Mouse (Mus musculus) stomach, embryonic 15.5 days (tissue): ENCODE data around the gene Cd2bp2. TPM values are rescaled to one million over a fixed set of nuclear protein-coding genes. Genes with fewer than 3 reads are reported as not detected.
"Not testable (repeated sequence)": the region's sequence is repeated elsewhere in the genome, so short reads cannot be mapped to it uniquely, and the experiment has no call there.

Source experiments
- ATAC-seq: fragments of 200-750 bp; cut with Nextera tagmentation; 2 replicates; pipeline ENCODE4 v1.8.0; 2017; ENCODE audit warnings: low read depth, moderate number of reproducible peaks, moderate TSS enrichment; ENCODE audit not compliant: insufficient read depth, low FRiP score
- H3K27ac ChIP-seq: fragments of 300-500 bp; sonication (generic); 2 replicates; pipeline ENCODE4 v1.5.1; 2015; ENCODE audit warnings: mild to moderate bottlenecking, inconsistent platforms
- H3K27me3 ChIP-seq: fragments of 300-500 bp; sonication (generic); replicated peaks from 2 replicates; pipeline ENCODE4 v1.6.1; 2015; ENCODE audit warnings: inconsistent platforms
- H3K36me3 ChIP-seq: fragments of 300-500 bp; sonication (generic); 2 replicates; pipeline ENCODE4 v1.6.1; 2015; ENCODE audit warnings: inconsistent platforms
- H3K4me1 ChIP-seq: fragments of 300-500 bp; sonication (generic); 2 replicates; pipeline ENCODE4 v1.6.1; 2015; ENCODE audit warnings: inconsistent platforms
- H3K4me2 ChIP-seq: fragments of 300-500 bp; sonication (generic); 2 replicates; pipeline ENCODE4 v1.6.1; 2015; ENCODE audit warnings: mild to moderate bottlenecking, inconsistent platforms
- H3K4me3 ChIP-seq: fragments of 300-500 bp; sonication (generic); replicated peaks from 2 replicates; pipeline ENCODE4 v1.5.1; 2015; ENCODE audit warnings: inconsistent platforms
- H3K9ac ChIP-seq: fragments of 300-500 bp; sonication (generic); 2 replicates; pipeline ENCODE4 v1.6.1; 2015; ENCODE audit warnings: inconsistent platforms
- H3K9me3 ChIP-seq: fragments of 300-500 bp; sonication (generic); 2 replicates; pipeline ENCODE4 v1.6.1; 2016; ENCODE audit warnings: inconsistent platforms
- WGBS: fragments of 180-500 bp; shearing (Covaris S2); methylation state at CpG from one replicate; pipeline ENCODE4 v1.1.7; 2015; 5-methylcytosine and 5-hydroxymethylcytosine counted together
- polyA plus RNA-seq: library from polyadenylated mRNA; unstranded; fragments of >200 nt; fragmentation: Nextera tagmentation; extraction: Ambion mirVana; gene quantifications from 2 replicates; pipeline ENCODE4 v1.2.1, GENCODE M21; 2015

Gene Cd2bp2
- polyA plus RNA-seq, 1 experiment from 2014 or later = 44.1 TPM

DNA sequence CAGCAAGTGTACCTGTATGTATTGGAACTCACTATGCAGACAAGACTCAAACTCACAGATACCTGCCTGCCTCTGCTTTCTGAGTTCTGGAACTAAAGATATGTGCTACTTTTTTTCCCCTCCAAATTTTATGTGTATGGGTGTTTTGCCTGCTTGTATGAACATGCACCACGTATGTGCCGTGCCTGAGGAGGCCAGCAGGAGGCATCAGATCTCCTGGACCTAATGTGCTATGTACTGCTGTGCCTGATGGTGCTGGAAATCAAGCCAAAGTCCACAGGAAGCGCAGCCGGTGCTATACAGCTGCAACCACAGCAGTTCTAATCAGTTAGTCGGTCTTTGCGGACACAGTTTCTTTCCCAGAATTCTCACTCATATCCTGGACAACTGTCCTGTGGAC, 12.0 kb downstream of the Cd2bp2 start:
- Histone ChIP-seq H3K4me1 (no peaks in the 10 kb centered on the region), H3K27me3 (no peaks in the 10 kb centered on the region), H3K4me2 (no peak overlapping the region), H3K9me3 (no peaks in the 10 kb centered on the region), H3K4me3 (no peak overlapping the region), H3K9ac (no peak overlapping the region), H3K27ac (no peak overlapping the region), H3K36me3 (no peaks in the 10 kb centered on the region)
- WGBS = 71% methylated on average over 6 of the region's 6 CpGs
- ATAC-seq = no peak; the same call in 1 of the 2 replicates

DNA sequence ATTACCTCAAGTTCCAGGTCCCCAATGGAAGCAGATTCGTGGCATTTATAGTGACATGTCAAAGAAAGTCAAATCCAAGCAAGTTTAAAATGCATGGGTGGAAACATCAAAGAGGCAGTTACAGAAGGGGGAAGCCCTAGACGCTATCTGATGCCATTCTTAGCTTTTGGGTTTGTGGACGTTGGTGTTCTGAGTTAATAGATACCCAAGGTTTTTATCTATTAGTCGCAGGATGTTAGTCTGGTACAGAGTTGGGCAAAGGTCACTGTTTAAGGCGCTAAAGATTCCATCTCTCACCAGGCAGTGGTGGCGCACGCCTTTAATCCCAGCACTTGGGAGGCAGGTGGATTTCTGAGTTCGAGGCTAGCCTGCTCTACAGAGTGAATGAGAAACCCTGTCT, 12.5 kb downstream of the Cd2bp2 start:
- no peak for ATAC-seq
- WGBS = 58% methylated on average over 8 of the region's 8 CpGs
- no peak overlapping the region for H3K4me2 ChIP-seq

DNA sequence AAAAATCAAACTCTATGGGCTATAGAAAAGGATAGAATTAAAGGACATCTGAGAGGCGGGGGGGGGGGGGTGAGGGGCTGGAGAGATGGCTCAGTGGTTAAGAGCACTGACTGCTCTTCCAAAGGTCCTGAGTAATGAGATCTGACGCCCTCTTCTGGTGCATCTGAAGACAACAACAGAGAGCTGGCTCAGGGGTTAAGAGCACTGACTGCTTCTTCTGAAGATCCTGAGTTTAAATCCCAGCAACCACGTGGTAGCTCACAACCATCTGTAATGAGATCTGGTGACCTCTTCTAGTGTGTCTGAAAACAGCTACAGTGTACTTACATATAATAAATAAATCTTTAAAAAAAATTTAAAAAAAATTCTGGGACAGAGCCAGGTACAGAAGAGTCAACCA, 14.1 kb downstream of the Cd2bp2 start:
- ATAC-seq, H3K9ac ChIP-seq, H3K27ac ChIP-seq, H3K4me2 ChIP-seq, H3K36me3 ChIP-seq, H3K27me3 ChIP-seq, H3K4me1 ChIP-seq, H3K9me3 ChIP-seq, H3K4me3 ChIP-seq: not testable (repeated sequence)
- WGBS = 29% methylated on average over 3 of the region's 3 CpGs

More for the DNA sequence above, 12.5 kb downstream of the Cd2bp2 start:
- H3K27ac ChIP-seq = no peak overlapping the region
- no peak overlapping the region for H3K4me3 ChIP-seq
- H3K9me3 ChIP-seq = no peaks in the 10 kb centered on the region
- no peaks in the 10 kb centered on the region for H3K27me3 ChIP-seq
- no peaks in the 10 kb centered on the region for H3K4me1 ChIP-seq
- H3K9ac ChIP-seq = no peak overlapping the region
- no peaks in the 10 kb centered on the region for H3K36me3 ChIP-seq

DNA sequence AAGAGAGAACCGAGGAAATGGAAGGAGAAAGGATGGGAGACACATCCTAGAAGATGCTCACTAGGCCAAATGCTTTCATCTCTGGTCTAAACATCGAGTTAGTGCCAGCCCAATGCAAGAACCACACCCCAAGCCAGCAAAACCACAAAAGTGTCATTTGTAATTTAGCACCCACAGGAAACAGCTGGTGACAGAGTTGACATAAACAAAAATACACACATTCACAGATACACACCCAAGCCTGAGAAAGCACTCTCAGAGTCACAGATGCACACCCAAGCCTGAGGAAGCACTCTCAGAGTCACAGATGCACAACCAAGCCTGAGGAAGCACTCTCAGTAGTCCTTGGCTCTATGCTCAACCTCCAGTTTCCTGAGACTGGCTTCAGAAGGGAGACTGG, 15.1 kb downstream of the Cd2bp2 start:
- no peaks in the 10 kb centered on the region for H3K4me1 ChIP-seq
- ATAC-seq = no peak
- no peaks in the 10 kb centered on the region for H3K9me3 ChIP-seq
- 55% methylated on average over 2 of the region's 2 CpGs for WGBS
- H3K4me2 ChIP-seq = no peak overlapping the region
- H3K27ac ChIP-seq = no peak overlapping the region
- no peak overlapping the region for H3K4me3 ChIP-seq
- H3K9ac ChIP-seq = no peak overlapping the region
- no peaks in the 10 kb centered on the region for H3K27me3 ChIP-seq
- H3K36me3 ChIP-seq = no peaks in the 10 kb centered on the region

DNA sequence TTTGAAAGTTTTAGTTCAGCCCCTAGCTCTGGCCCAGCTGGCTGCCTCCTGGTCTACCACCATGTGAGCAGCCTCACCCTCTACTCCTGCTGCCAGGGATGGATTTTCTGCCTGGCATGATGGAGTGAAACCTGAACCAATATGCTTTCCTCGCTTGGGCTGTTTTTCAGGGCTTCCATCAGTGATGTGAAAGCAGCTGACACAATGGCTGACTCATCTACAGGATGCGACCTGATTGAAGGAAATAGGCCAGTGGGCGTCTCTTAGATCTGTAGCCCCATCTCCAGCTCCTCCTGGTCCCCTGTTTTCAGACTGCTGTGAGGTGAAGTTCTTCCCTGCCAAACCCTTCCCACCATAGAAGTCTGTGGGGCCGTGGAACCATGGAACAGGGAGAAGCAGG, 18.9 kb downstream of the Cd2bp2 start:
- Histone ChIP-seq H3K36me3 (no peaks in the 10 kb centered on the region), H3K4me1 (no peaks in the 10 kb centered on the region), H3K27me3 (no peaks in the 10 kb centered on the region), H3K9ac (no peak overlapping the region), H3K4me2 (no peak overlapping the region), H3K9me3 (no peaks in the 10 kb centered on the region), H3K27ac (no peak overlapping the region), H3K4me3 (no peak overlapping the region)
- 75% methylated on average over 4 of the region's 4 CpGs for WGBS
- no peak for ATAC-seq

DNA sequence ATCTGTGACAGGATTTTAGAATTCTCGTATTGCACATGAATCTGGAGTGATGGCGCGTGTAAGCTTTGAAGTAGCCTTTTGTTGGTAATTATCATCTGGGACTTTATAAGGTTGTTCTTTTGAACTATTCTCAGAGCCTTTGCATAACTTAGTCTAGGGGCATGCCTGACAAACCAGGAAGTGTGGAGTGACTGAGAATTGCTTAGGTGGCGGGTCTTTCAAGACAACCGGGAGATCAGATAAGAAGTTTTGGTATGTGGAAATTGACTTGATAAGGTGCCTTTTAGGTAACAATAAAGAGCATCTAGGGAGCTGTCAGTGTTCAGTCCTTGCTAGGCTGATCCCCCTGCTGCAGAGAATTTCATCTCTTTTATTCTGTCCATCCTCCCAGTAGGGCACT, 29.3 kb downstream of the Cd2bp2 start:
- Histone ChIP-seq H3K9ac (no peak overlapping the region), H3K27me3 (no peaks in the 10 kb centered on the region), H3K9me3 (no peaks in the 10 kb centered on the region), H3K4me2 (no peak overlapping the region), H3K36me3 (no peaks in the 10 kb centered on the region), H3K4me3 (no peak overlapping the region), H3K4me1 (no peaks in the 10 kb centered on the region), H3K27ac (no peak overlapping the region)
- 81% methylated on average over 5 of the region's 5 CpGs for WGBS
- ATAC-seq = no peak

DNA sequence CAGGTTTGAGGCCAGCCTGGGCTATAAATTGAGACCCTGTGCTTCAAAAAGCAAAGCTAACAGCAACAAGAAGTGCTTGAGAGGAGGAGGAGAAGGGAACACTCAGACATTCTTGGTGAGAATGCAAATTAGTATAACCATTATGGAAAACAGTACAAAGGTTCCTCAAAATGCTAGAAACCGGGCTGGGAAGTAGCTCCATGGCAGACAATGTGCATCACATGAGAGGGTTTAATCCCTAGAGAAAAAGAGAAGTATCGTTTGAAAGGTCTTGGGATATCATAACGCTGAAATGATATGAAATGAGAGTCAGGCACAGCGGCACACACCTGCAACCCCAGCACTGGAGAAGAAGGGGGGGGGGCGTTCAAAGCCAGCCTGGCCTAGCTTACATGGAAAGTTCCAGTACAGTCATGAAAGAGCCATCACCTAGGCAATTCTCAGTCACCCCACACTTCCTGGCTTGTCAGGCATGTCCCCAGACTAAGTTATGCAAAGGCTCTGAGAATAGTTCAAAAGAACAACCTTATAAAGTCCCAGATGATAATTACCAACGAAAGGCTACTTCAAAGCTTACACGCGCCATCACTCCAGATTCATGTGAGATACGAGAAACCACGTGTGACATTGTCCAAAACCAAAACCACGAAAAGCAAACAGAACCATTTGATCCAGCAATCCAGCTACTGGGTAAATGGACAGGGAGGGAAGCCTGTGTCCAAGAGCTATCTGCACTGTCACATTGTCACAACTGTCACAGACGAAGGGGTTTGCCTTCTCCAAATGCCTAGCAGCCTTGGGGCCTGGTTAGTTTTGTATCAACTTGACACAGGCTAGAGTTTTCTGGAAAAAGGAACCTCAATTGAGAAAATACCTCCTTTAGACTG, 30.0 kb downstream of the Cd2bp2 start:
- Histone ChIP-seq H3K4me3 (no peak overlapping the region), H3K27me3 (no peaks in the 10 kb centered on the region), H3K9me3 (no peaks in the 10 kb centered on the region), H3K4me1 (no peaks in the 10 kb centered on the region), H3K27ac (no peak overlapping the region), H3K4me2 (no peak overlapping the region), H3K36me3 (no peaks in the 10 kb centered on the region), H3K9ac (no peak overlapping the region)
- no peak for ATAC-seq
- WGBS = 79% methylated on average over 12 of the region's 12 CpGs

DNA sequence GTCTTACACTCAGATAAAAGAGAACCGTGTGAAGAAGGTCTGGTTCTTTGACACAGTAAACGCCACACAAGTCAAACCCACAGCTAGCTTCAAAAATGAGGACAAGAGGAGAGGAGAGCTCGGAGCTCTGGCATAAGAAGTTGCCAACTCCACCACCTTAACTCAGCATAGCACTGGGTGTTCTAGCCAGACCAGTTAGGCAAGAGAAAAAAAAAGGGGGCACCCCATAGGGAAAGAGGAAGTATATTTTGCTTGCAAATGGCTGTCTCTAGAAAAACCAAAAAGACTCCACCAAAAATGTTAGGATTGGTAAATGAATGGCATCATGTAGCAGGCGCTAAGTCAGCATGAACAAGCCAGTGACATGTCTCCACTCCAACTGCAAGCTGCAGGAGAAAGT, 31.8 kb downstream of the Cd2bp2 start:
- no peak overlapping the region for H3K9ac ChIP-seq
- 80% methylated on average over 4 of the region's 4 CpGs for WGBS
- no peak overlapping the region for H3K27ac ChIP-seq
- no peak overlapping the region for H3K4me2 ChIP-seq
- ATAC-seq = no peak
- no peaks in the 10 kb centered on the region for H3K36me3 ChIP-seq
- H3K9me3 ChIP-seq = no peaks in the 10 kb centered on the region
- H3K4me3 ChIP-seq = no peak overlapping the region
- no peaks in the 10 kb centered on the region for H3K27me3 ChIP-seq
- H3K4me1 ChIP-seq = no peaks in the 10 kb centered on the region

DNA sequence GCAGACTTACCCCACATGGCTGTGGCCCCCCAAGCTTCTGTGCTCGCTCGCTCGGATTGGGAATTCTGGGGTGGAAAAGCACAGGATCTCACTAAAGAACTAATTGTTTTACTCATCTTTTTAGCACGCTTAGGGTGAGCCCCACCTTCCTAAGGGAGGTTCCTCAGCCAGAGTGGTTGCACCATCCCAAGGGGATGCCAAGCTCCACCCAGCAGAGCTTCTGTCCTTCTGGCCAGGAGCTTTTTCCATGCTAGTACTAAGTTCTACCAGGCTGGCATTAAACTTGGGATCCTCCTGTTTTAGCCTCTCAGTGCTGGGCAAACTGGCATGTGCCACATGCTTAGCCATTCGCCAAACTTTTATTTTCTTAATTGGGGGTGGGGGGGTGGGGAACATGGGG, 33.3 kb downstream of the Cd2bp2 start:
- no peak overlapping the region for H3K4me2 ChIP-seq
- H3K27me3 ChIP-seq = no peaks in the 10 kb centered on the region
- WGBS = 86% methylated on average over 5 of the region's 5 CpGs
- no peaks in the 10 kb centered on the region for H3K9me3 ChIP-seq
- H3K9ac ChIP-seq = no peak overlapping the region
- no peaks in the 10 kb centered on the region for H3K36me3 ChIP-seq
- no peak overlapping the region for H3K4me3 ChIP-seq
- no peaks in the 10 kb centered on the region for H3K4me1 ChIP-seq
- ATAC-seq = no peak
- H3K27ac ChIP-seq = no peak overlapping the region

DNA sequence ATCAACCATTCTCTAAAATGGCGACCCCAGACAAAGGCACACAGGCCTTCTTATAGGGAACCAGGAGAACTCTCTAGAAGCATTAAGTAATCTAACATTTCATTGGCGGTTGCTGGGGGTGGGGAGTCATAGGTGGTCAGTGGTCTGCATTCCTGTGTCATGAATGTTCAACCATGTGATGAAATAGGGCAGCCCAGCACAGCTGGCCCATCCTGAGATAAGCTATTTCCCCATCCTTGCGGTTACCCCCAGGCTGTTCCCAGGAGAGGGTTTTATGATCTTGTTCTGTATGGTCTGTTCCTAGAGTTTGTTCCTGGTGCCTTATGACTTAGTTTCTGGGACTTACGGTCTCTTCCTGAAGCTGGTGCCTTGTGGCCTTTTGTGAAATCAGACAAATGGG, 38.3 kb downstream of the Cd2bp2 start:
- no peak overlapping the region for H3K9ac ChIP-seq
- H3K4me1 ChIP-seq = no peaks in the 10 kb centered on the region
- H3K27ac ChIP-seq = no peak overlapping the region
- no peak overlapping the region for H3K4me2 ChIP-seq
- ATAC-seq = no peak
- no peaks in the 10 kb centered on the region for H3K36me3 ChIP-seq
- no peaks in the 10 kb centered on the region for H3K27me3 ChIP-seq
- WGBS = 77% methylated on average over 4 of the region's 4 CpGs
- no peak overlapping the region for H3K4me3 ChIP-seq
- no peaks in the 10 kb centered on the region for H3K9me3 ChIP-seq

DNA sequence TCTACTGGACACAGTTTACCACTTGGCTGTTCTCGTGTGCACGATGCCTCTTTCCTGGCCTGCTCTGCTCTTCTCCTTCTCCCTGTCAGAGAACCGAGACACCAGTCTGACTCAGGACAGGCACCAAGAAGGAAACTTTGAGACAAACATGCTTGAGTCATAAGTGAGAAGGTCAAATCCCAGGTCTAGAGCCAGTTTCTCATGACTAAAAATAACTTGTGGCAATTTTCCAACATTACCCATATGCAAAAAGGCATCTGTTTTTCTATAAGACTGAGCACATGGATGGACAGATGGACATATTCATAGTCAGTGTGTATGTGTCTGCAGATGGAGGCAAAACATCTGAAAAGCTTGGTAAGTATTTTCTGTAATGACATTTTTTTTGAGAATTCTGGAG, 42.4 kb downstream of the Cd2bp2 start:
- Histone ChIP-seq H3K9ac (no peak overlapping the region), H3K4me2 (no peak overlapping the region), H3K4me1 (no peaks in the 10 kb centered on the region), H3K4me3 (no peak overlapping the region), H3K9me3 (no peaks in the 10 kb centered on the region), H3K27me3 (no peaks in the 10 kb centered on the region), H3K27ac (no peak overlapping the region), H3K36me3 (no peaks in the 10 kb centered on the region)
- 51% methylated on average over 3 of the region's 3 CpGs for WGBS
- ATAC-seq = no peak

DNA sequence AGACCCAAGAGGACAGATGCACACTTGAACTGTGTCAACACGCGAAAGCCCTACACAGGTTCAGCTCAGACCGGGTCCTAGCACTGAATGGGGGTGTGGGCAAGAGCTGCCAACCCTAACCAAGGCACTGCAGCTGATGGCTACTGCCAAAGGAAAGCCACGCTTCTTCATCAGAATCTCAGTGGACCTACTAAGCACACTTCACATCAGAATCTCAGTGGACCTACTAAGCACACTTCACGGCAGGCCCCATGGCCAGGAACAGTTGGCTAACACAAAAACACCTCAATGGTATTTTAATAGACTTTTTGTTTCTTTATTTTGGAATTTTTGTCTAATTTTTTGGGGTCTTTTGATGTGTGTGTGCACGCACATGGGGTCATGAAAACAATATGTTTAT, 43.4 kb downstream of the Cd2bp2 start:
- Histone ChIP-seq H3K4me2 (no peak overlapping the region), H3K9ac (no peak overlapping the region), H3K27ac (no peak overlapping the region), H3K4me3 (no peak overlapping the region), H3K36me3 (no peaks in the 10 kb centered on the region), H3K9me3 (no peaks in the 10 kb centered on the region), H3K27me3 (no peaks in the 10 kb centered on the region), H3K4me1 (no peaks in the 10 kb centered on the region)
- ATAC-seq = no peak
- 86% methylated on average over 6 of the region's 6 CpGs for WGBS

DNA sequence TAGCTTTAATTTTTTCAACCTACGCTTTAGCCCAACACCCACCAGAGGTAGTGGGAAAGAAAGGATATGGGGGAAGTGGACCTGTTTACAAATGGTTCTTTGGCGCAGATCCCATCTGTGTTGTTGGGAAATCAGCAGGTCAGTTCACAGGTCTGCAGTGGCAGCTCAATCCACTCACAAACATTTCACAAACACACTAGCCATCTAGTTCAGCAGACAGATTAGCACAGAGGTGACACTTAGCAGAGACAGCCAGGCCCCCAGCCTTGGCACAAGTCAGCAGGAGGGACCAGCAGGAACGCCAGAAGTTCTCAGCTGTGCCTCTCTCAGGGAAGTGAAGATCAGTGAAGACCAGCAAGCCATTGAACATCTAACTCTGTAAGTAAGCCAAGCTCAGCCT, 47.9 kb downstream of the Cd2bp2 start:
- Histone ChIP-seq H3K27ac (no peak overlapping the region), H3K36me3 (no peaks in the 10 kb centered on the region), H3K4me1 (0 out of 2 replicates have a peak, but pooled peaks cover 3% of the 10 kb centered on the region), H3K9ac (no peak overlapping the region), H3K27me3 (no peaks in the 10 kb centered on the region), H3K4me2 (no peak overlapping the region), H3K9me3 (no peaks in the 10 kb centered on the region), H3K4me3 (no peak overlapping the region)
- no peak for ATAC-seq
- WGBS = 54% methylated on average over 3 of the region's 3 CpGs
